8 mouse cellular contexts compared by ENCODE assay signal in the genomic region with DNA sequence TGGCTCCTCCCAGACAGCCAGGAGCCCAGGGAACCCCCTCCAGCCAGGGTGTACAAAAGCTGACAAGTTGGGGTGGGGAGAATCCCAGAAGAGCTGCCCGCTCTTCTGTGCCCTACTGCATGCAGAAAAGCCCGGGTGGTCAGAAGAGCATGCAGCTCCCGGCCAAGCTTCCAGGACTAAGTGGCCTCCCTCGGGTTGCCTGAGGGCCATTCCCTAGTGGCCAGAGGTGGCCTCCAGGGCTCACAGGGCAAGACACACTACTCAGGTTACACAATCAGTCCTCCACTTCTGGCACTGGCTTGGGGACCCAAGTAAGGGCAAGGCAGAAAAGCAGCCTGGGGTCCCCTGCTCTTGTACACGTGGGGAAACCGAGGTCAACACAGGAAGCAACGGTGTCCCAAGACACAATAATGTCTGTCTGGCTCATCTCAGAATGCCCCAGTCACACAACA. TPM values are rescaled to one million over a fixed set of nuclear protein-coding genes. Genes with fewer than 3 reads are reported as not detected.
DNase-seq lines count a peak whose midpoint lies in the region; ATAC-seq and TF ChIP-seq lines count a peak whose summit lies in the region.

No protein-coding gene starts in this region.

- 29% methylated on average over 7 of the region's 7 CpGs for WGBS in lung, postnatal 0 days
- 17% methylated on average over 7 of the region's 7 CpGs for WGBS in forebrain, embryonic 15.5 days
- 25% methylated on average over 7 of the region's 7 CpGs for WGBS in limb, embryonic 14.5 days

- intact Hi-C loops in gastrocnemius, postnatal 14 days (cut with DNase I; ENCODE audit: low total_unique reads), result loop anchor here (10.0 kb wide), 2 partner anchors 63 to 97 kb away; no protein-coding TSS in a partner anchor

- TF ChIP-seq EP300 in lung, postnatal 0 days (IDR thresholded peaks at IDR 0.05), result no peak

- 0 out of 2 replicates have a peak, but pooled peaks have one; percentile 4 for TF ChIP-seq CTCF in lung, postnatal 0 days (IDR thresholded peaks at IDR 0.05)

- no peak for ATAC-seq in lung, postnatal 0 days
- ATAC-seq in forebrain, embryonic 15.5 days (replicated peaks), result no peak
- ATAC-seq in limb, embryonic 14.5 days (ENCODE audit: low FRiP score, low read depth), result no peak

- 0 out of 2 replicates have a peak overlapping the region, but pooled peaks have one; percentile 2 for H3K4me3 ChIP-seq in lung, postnatal 0 days (ENCODE audit: low read depth, low read length)
- H3K4me3 ChIP-seq in forebrain, embryonic 15.5 days, result peak overlapping the region; percentile 82
- peak overlapping the region; percentile 88 for H3K4me3 ChIP-seq in limb, embryonic 14.5 days (replicated peaks; ENCODE audit: low read length)

- H3K9me3 ChIP-seq in lung, postnatal 0 days (ENCODE audit: low read length), result no peaks in the 10 kb centered on the region
- H3K9me3 ChIP-seq in forebrain, embryonic 15.5 days, result no peaks in the 10 kb centered on the region
- no peaks in the 10 kb centered on the region for H3K9me3 ChIP-seq in limb, embryonic 14.5 days (ENCODE audit: control insufficient read depth, low read length)

- no peaks in the 10 kb centered on the region for H3K4me1 ChIP-seq in lung, postnatal 0 days (ENCODE audit: insufficient read depth, low read depth, low read length)
- H3K4me1 ChIP-seq in forebrain, embryonic 15.5 days, result peaks cover 37% of the 10 kb centered on the region
- H3K4me1 ChIP-seq in limb, embryonic 14.5 days (ENCODE audit: control insufficient read depth, insufficient read depth, low read length), result peaks cover 24% of the 10 kb centered on the region

- TF ChIP-seq POLR2A in limb, embryonic 14.5 days (IDR thresholded peaks at IDR 0.05; ENCODE audit: borderline replicate concordance, extremely low read depth, insufficient read depth, insufficient read length), result no peak

- peak overlapping the region; percentile 96; the same call in 1 of the 2 replicates for H3K4me2 ChIP-seq in lung, postnatal 0 days (replicated peaks; ENCODE audit: low read depth, low read length)
- H3K4me2 ChIP-seq in forebrain, embryonic 15.5 days (replicated peaks), result peak overlapping the region; percentile 85
- H3K4me2 ChIP-seq in limb, embryonic 14.5 days (replicated peaks; ENCODE audit: low read depth, low read length, severe bottlenecking), result peak overlapping the region; percentile 93

- H3K36me3 ChIP-seq in lung, postnatal 0 days (ENCODE audit: insufficient read depth, low read length), result no peaks in the 10 kb centered on the region
- H3K36me3 ChIP-seq in forebrain, embryonic 15.5 days, result no peaks in the 10 kb centered on the region
- no peaks in the 10 kb centered on the region for H3K36me3 ChIP-seq in limb, embryonic 14.5 days (ENCODE audit: control insufficient read depth, insufficient read depth, low read length)

- H3K27me3 ChIP-seq in lung, postnatal 0 days (replicated peaks; ENCODE audit: insufficient read depth, low read length), result no peaks in the 10 kb centered on the region
- H3K27me3 ChIP-seq in forebrain, embryonic 15.5 days, result no peaks in the 10 kb centered on the region
- H3K27me3 ChIP-seq in limb, embryonic 14.5 days (ENCODE audit: control insufficient read depth, insufficient read depth, low read length), result no peaks in the 10 kb centered on the region

- H3K27ac ChIP-seq in lung, postnatal 0 days (ENCODE audit: low read length), result peak overlapping the region; percentile 26; the same call in 1 of the 2 replicates
- peak overlapping the region; percentile 82; the same call in 1 of the 2 replicates for H3K27ac ChIP-seq in forebrain, embryonic 15.5 days (replicated peaks)
- no peak overlapping the region for H3K27ac ChIP-seq in limb, embryonic 14.5 days (replicated peaks; ENCODE audit: low read depth, low read length)

- H3K9ac ChIP-seq in lung, postnatal 0 days (replicated peaks; ENCODE audit: low read depth), result no peak overlapping the region
- peak overlapping the region; percentile 75; the same call in 1 of the 2 replicates for H3K9ac ChIP-seq in forebrain, embryonic 15.5 days (replicated peaks)
- peak overlapping the region; percentile 35; the same call in 1 of the 2 replicates for H3K9ac ChIP-seq in limb, embryonic 14.5 days (ENCODE audit: low read depth, low read length, severe bottlenecking)

- DNase-seq in lung, postnatal 0 days (ENCODE audit: low spot score), result no peak
- no peak for DNase-seq in lung, adult 18-20 months
- DNase-seq in limb, embryonic 14.5 days (ENCODE audit: low spot score), result no peak
- DNase-seq in retina, postnatal 1 day, result peak; percentile 40
- DNase-seq in cerebellum, postnatal 25 days, result no peak
- DNase-seq in gastrocnemius, postnatal 14 days, result no peak
- no peak for DNase-seq in left cerebral cortex, adult 11 months (ENCODE audit: low spot score)

RNA-seq across cellular contexts. Expression of gene Prex1, which starts 1.9 kb away (rescaled TPM):
- 6.9 and 7.5 TPM in 2 replicates for polyA plus RNA-seq in lung, postnatal 0 days (2015; fragmentation: Nextera tagmentation; extraction: Ambion mirVana)
- polyA plus RNA-seq in forebrain, embryonic 15.5 days (2015; fragmentation: Nextera tagmentation; extraction: Ambion mirVana), result 38.8 and 43.9 TPM in 2 replicates
- 27.9 and 38.5 TPM in 2 replicates for polyA plus RNA-seq in limb, embryonic 14.5 days (2012; rRNA removed)
- polyA plus RNA-seq in limb, embryonic 14.5 days (2014; fragmentation: Nextera tagmentation; extraction: Ambion mirVana), result 20.1 and 21.1 TPM in 2 replicates
- total RNA-seq in gastrocnemius, postnatal 14 days (2021), result 10 to 100 TPM in 1 of 2 experiments, 1 to 10 TPM in 1; 7.4 to 11.5 TPM

Comparison
In these comparisons a context has a peak if more than half of its experiments do, and no peak if none do; other contexts are left out.
1. H3K4me3 ChIP-seq: peak in every context shown above with its lines; median percentile 88 in limb, embryonic 14.5 days; 82 in forebrain, embryonic 15.5 days; 2 in lung, postnatal 0 days.